Mouse (Mus musculus) lung, postnatal 25 days (tissue): ENCODE results near the gene Drc1.

Experiments
- DNase-seq: peaks from one replicate; pipeline ENCODE4 v3.0.0; 2022; ENCODE audit warnings: low spot score

Gene Drc1

GRCm38 (mm10) chr5:30287106-30287882, 6.1 kb downstream of the Drc1 start:
- DNase-seq, result no peak

- DNase-seq, result no peak
Observed at GRCm38 (mm10) chr5:30340815-30341214, 59.6 kb downstream of the Drc1 start.

GRCm38 (mm10) chr5:30341601-30342365, 60.6 kb downstream of the Drc1 start:
- DNase-seq, result no peak

GRCm38 (mm10) chr5:30342601-30343015, 61.4 kb downstream of the Drc1 start:
- no peak for DNase-seq

- DNase-seq, result peak; percentile 41
Observed at GRCm38 (mm10) chr5:30343107-30343506, 61.9 kb downstream of the Drc1 start.

GRCm38 (mm10) chr5:30343886-30344285, 62.7 kb downstream of the Drc1 start:
- DNase-seq, result no peak

GRCm38 (mm10) chr5:30353605-30354004, 72.4 kb downstream of the Drc1 start:
- DNase-seq, result no peak

- DNase-seq, result no peak
Observed at GRCm38 (mm10) chr5:30355114-30355513, 73.9 kb downstream of the Drc1 start.

- no peak for DNase-seq
Observed at GRCm38 (mm10) chr5:30355559-30356159, 74.5 kb downstream of the Drc1 start.

- DNase-seq, result no peak
Observed at GRCm38 (mm10) chr5:30356647-30357046, 75.5 kb downstream of the Drc1 start.

- peak; percentile 7 for DNase-seq
Observed at GRCm38 (mm10) chr5:30358436-30359099, 77.4 kb downstream of the Drc1 start.

GRCm38 (mm10) chr5:30367405-30367804, 86.2 kb downstream of the Drc1 start:
- no peak for DNase-seq

GRCm38 (mm10) chr5:30369426-30369825, 88.2 kb downstream of the Drc1 start:
- peak; percentile 80 for DNase-seq

GRCm38 (mm10) chr5:30382876-30383275, 101.7 kb downstream of the Drc1 start:
- DNase-seq, result no peak

- no peak for DNase-seq
Observed at GRCm38 (mm10) chr5:30387726-30388125, 106.5 kb downstream of the Drc1 start.

- no peak for DNase-seq
Observed at GRCm38 (mm10) chr5:30389836-30390235, 108.6 kb downstream of the Drc1 start.

GRCm38 (mm10) chr5:30391473-30391872, 110.3 kb downstream of the Drc1 start:
- peak; percentile 32 for DNase-seq

- no peak for DNase-seq
Observed at GRCm38 (mm10) chr5:30400521-30400920, 119.3 kb downstream of the Drc1 start.

- DNase-seq, result no peak
Observed at GRCm38 (mm10) chr5:30401165-30401564, 120.0 kb downstream of the Drc1 start.

GRCm38 (mm10) chr5:30406876-30407275, 125.7 kb downstream of the Drc1 start:
- DNase-seq, result no peak

GRCm38 (mm10) chr5:30411524-30411923, 130.3 kb downstream of the Drc1 start:
- no peak for DNase-seq

- DNase-seq, result no peak
Observed at GRCm38 (mm10) chr5:30415381-30415780, 134.2 kb downstream of the Drc1 start.
